Mouse (Mus musculus) midbrain, postnatal 0 days (tissue): ENCODE measurements at regions not wholly inside any gene's neighbourhood (a gene's known extent, or its start where the extent isn't known, plus 50 kb on each side); places are given as distances from the start of the nearest gene placed in this dataset.
A peak's percentile ranks its signal among the peaks of the same experiment; 100 is the strongest.

ENCODE experiments used
- ATAC-seq: fragments of 200-750 bp; cut with Nextera tagmentation; 2 replicates; pipeline ENCODE4 v1.8.0; 2017; ENCODE audit warnings: moderate number of reproducible peaks, mild to moderate bottlenecking, moderate TSS enrichment, moderate library complexity; ENCODE audit not compliant: low FRiP score
- DNase-seq: peaks from one replicate; pipeline ENCODE4 v3.0.0-alpha.2; 2015; ENCODE audit warnings: low spot score
- H3K27ac ChIP-seq: fragments of 300-500 bp; sonication (generic); 2 replicates; pipeline ENCODE4 v1.5.1; 2014; ENCODE audit warnings: low read depth, mild to moderate bottlenecking, low read length, mixed read lengths
- H3K27me3 ChIP-seq: fragments of 300-500 bp; sonication (generic); 2 replicates; pipeline ENCODE4 v1.6.1; 2014; ENCODE audit warnings: low read length, control low read depth, mixed read lengths; ENCODE audit not compliant: insufficient read depth
- H3K36me3 ChIP-seq: fragments of 300-500 bp; sonication (generic); 2 replicates; pipeline ENCODE4 v1.6.1; 2014; ENCODE audit warnings: low read length, control low read depth, mixed read lengths; ENCODE audit not compliant: insufficient read depth
- H3K4me1 ChIP-seq: fragments of 300-500 bp; sonication (generic); 2 replicates; pipeline ENCODE4 v1.6.1; 2014; ENCODE audit warnings: mild to moderate bottlenecking, control low read depth, antibody characterized with exemption, low read length, mixed read lengths; ENCODE audit not compliant: insufficient read depth
- H3K4me2 ChIP-seq: fragments of 300-500 bp; sonication (generic); 2 replicates; pipeline ENCODE4 v1.6.1; 2014; ENCODE audit warnings: low read depth, mild to moderate bottlenecking, low read length, mixed read lengths; ENCODE audit not compliant: poor library complexity, severe bottlenecking
- H3K4me3 ChIP-seq: fragments of 300-500 bp; sonication (generic); 2 replicates; pipeline ENCODE4 v1.5.1; 2014; ENCODE audit warnings: low read depth, mild to moderate bottlenecking, low read length, moderate library complexity
- H3K9ac ChIP-seq: fragments of 300-500 bp; sonication (generic); replicated peaks from 2 replicates; pipeline ENCODE4 v1.6.1; 2014; ENCODE audit warnings: mild to moderate bottlenecking, low read length, moderate library complexity, mixed read lengths; ENCODE audit not compliant: poor library complexity, severe bottlenecking
- H3K9me3 ChIP-seq: fragments of 300-500 bp; sonication (generic); 2 replicates; pipeline ENCODE4 v1.6.1; 2016; ENCODE audit warnings: low read length, control low read depth
- CTCF ChIP-seq: IDR thresholded peaks from 2 replicates; pipeline ENCODE4 v1.5.1; 2016; ENCODE audit warnings: antibody characterized with exemption, mild to moderate bottlenecking
- WGBS: fragments of 180-500 bp; shearing (Covaris S2); extraction: QIAGEN DNeasy Blood & Tissue Kit; methylation state at CpG from one replicate; pipeline ENCODE4 v1.1.7; 2014; 5-methylcytosine and 5-hydroxymethylcytosine counted together

DNA sequence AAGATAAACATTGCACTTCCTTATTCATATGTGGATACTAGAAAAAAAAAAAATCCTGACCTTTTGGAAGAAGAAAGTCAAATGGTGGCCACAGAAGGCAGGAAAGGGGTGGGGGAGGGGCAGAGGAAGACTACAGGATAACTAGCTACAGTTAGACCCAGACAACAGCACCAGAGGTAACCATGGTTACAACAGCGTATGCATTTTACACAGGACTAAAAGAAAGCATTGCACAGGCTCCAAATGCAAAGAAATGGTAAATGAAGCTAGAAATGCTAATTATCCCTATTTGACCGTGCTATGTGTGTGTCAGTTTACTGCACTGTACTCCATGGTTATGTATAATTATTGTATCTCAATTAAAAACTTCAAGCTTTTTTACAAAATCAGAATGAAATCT lies 158.4 kb downstream of the Cartpt start:
- DNase-seq (no peak), ATAC-seq (no peak)
- Histone ChIP-seq H3K27me3 (no peaks in the 10 kb centered on the region), H3K9me3 (no peaks in the 10 kb centered on the region), H3K9ac (no peak overlapping the region), H3K4me2 (no peak overlapping the region), H3K4me1 (peaks cover 4% of the 10 kb centered on the region; the same call in 1 of the 2 replicates), H3K27ac (no peak overlapping the region), H3K4me3 (no peak overlapping the region), H3K36me3 (no peaks in the 10 kb centered on the region)
- 31% methylated on average over 2 of the region's 2 CpGs for WGBS
- no peak for TF ChIP-seq CTCF

DNA sequence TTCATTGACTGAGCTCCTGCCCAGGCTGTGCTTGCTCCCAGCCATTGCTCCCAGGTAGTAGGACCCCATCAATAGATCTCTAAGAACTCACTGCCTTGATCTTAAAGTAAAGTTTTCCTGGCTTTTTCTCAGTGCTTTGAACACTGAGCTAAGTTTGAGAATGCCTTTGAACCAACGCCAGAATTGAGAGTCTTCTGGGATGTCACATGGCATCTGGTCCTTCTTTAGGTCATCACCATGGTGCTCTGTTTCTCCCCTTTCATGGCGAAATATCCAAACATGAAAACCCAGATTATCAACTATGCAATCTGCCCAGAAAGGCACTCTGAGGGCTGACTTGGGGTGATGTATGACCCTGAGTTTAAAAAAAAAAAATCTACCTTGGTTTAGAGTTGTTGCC lies 158.9 kb downstream of the Cartpt start:
- Histone ChIP-seq H3K9ac (no peak overlapping the region), H3K36me3 (no peaks in the 10 kb centered on the region), H3K4me1 (peaks cover 4% of the 10 kb centered on the region; the same call in 1 of the 2 replicates), H3K9me3 (no peaks in the 10 kb centered on the region), H3K4me2 (no peak overlapping the region), H3K4me3 (no peak overlapping the region), H3K27ac (no peak overlapping the region), H3K27me3 (no peaks in the 10 kb centered on the region)
- WGBS: 49% methylated on average over 2 of the region's 2 CpGs
- ATAC-seq: no peak
- no peak for TF ChIP-seq CTCF
- no peak for DNase-seq

DNA sequence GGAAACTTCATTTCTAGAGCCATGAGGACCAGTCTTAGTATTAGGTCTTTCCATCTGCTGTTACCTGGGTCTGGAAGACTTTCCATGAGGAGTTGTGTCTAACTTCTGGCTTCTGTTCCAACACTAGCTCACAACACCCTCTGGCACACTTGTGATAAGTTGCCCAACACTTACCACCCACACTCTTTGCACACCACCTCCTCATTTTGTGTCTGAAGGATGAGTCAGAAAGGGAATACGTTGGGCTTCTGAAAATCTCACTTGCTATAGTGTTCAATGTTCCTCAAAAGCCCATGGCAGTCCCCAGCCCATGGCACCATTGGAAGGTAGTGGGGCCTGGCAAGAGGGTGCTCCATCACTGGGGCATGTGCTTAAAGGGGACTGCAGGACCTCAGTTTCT lies 161.5 kb downstream of the Cartpt start:
- Histone ChIP-seq H3K36me3 (no peaks in the 10 kb centered on the region), H3K4me2 (no peak overlapping the region), H3K27ac (no peak overlapping the region), H3K9me3 (no peaks in the 10 kb centered on the region), H3K9ac (no peak overlapping the region), H3K27me3 (no peaks in the 10 kb centered on the region), H3K4me1 (no peaks in the 10 kb centered on the region), H3K4me3 (no peak overlapping the region)
- ATAC-seq (no peak), DNase-seq (no peak)
- TF ChIP-seq CTCF: no peak
- WGBS: 79% methylated on average over 1 of the region's 1 CpGs

DNA sequence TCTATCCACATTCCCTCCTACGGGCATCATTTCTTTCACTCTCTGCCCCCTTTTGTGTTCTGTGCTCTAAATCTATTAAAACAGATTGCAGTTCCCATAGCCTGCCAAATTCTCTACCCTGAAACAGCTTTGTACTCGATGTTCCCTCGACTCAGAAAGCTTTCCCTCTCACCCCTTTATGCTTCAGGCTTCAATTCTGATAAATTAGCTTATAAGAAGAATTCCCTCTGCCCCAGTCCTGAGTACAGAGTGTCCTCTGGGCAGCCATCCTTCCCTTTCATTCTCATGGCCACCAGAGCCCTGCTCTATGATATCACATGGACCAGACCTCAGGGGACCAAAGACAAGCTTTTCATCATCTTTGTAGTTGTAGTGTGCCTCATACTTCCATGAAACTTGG lies 163.6 kb downstream of the Cartpt start:
- Histone ChIP-seq H3K9ac (no peak overlapping the region), H3K4me1 (no peaks in the 10 kb centered on the region), H3K4me3 (no peak overlapping the region), H3K27ac (no peak overlapping the region), H3K27me3 (no peaks in the 10 kb centered on the region), H3K36me3 (no peaks in the 10 kb centered on the region), H3K4me2 (no peak overlapping the region), H3K9me3 (no peaks in the 10 kb centered on the region)
- ATAC-seq (0 out of 2 replicates have a peak, but pooled peaks have one; percentile 38), DNase-seq (peak; percentile 31)
- TF ChIP-seq CTCF: no peak
- WGBS: 25% methylated on average over 3 of the region's 3 CpGs

GRCm38 (mm10) chr13:99729145-99729544 lies 171.7 kb downstream of the Cartpt start:
- no peak for TF ChIP-seq CTCF
- Histone ChIP-seq H3K4me3 (no peak overlapping the region), H3K36me3 (no peaks in the 10 kb centered on the region), H3K4me1 (no peaks in the 10 kb centered on the region), H3K9me3 (no peaks in the 10 kb centered on the region), H3K4me2 (no peak overlapping the region), H3K9ac (no peak overlapping the region), H3K27me3 (no peaks in the 10 kb centered on the region), H3K27ac (no peak overlapping the region)
- DNase-seq (no peak), ATAC-seq (no peak)
- WGBS: 64% methylated on average over 5 of the region's 5 CpGs

GRCm38 (mm10) chr13:99724245-99724644 lies 176.6 kb downstream of the Cartpt start:
- H3K9ac ChIP-seq: 0 out of 2 replicates have a peak overlapping the region, but pooled peaks have one; percentile 9
- no peaks in the 10 kb centered on the region for H3K36me3 ChIP-seq
- peak overlapping the region; percentile 14; the same call in 1 of the 2 replicates for H3K27ac ChIP-seq
- peak; percentile 42 for DNase-seq
- H3K27me3 ChIP-seq: no peaks in the 10 kb centered on the region
- WGBS: 35% methylated on average over 7 of the region's 7 CpGs
- no peak overlapping the region for H3K4me3 ChIP-seq
- TF ChIP-seq CTCF: no peak
- no peak for ATAC-seq
- H3K9me3 ChIP-seq: no peaks in the 10 kb centered on the region
- 0 out of 2 replicates have a peak, but pooled peaks cover 3% of the 10 kb centered on the region for H3K4me1 ChIP-seq
- H3K4me2 ChIP-seq: no peak overlapping the region
